Mouse (Mus musculus) WW6 (cell line): ENCODE results near the gene Aco1.
A peak's percentile ranks its signal among the peaks of the same experiment; 100 is the strongest.

Experiments used
- DNase-seq: peaks from one replicate; pipeline ENCODE4 v3.0.0-alpha.2; 2013; ENCODE audit warnings: low read depth, low spot score

Aco1 gene

DNA sequence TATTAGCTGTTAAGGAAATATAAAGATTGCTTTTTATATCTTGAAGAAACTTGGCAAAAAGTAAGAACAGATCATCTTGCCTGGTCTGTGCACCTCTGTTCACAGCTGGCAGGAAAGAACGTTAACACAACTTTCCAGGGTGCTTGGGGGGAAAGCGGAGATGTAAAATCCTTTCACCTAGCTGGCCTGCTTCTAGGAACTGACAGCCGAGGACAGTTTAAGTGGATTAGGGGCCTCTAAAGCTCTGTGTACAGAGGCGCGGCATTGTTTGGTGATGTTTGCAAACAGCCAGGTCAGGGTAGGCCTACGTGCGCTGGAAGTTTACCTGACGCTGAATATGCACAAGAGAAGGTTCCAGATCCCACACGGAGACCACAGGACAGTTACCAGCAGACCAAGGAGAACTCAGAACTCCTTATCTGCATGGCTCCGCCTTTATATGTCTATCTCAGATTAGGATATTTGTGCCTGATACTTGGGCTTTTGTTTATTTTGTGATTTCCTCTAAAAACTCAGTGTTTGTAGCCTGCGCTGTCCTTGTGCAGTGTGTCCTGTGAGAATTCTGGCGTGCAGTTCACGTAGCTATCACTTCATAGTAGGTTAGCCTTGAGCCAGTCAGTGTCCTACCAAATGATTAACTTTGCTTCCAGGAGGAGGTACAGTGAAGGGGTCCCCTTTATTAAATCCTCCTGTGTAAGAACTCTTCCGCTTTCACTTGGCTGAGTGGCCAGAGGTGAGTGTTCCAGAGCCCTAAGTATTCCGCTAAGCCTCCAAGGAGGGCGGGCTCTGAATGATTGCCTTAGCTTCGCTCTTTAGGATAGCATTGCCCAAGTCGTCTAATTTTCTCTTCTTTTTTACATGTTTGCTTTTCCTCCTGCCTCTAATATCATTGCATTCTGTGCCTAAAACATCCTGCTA lies 14.0 kb downstream of the Aco1 start:
- DNase-seq = no peak

DNA sequence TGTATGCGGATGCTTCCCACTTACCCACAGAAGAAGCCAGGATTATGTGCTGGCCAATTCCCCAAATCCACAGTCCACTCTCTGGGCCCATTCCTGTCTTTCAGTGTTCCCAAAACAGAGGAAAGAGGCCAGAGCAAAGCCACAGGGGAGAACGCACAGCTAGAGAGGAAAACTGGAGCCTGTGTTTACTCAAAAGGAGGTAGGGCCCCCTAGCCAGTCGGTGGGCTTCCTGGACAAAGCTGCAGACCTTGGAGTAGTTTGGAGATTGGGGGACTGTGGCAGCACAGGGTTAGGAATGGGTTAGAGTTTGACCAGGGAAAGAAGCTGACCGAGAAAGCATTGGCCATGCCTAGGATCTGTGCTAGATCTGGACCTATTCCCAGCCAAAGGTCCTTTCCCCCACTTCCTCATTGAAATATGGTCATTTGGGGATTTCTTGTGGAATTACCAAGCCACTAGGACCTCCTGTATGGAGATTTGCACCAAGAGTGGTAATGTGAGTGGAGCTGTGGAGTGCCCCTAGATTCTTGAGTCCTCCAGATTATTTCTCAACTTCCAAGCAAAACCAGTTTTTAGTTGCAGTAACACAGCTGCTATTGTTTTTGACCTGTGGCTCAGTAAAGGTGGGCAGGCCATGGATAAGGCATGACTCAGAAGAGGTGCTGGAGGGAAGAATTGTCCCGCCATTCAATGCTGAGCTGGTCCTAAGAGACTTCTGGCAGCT lies 14.8 kb downstream of the Aco1 start:
- DNase-seq = no peak

DNA sequence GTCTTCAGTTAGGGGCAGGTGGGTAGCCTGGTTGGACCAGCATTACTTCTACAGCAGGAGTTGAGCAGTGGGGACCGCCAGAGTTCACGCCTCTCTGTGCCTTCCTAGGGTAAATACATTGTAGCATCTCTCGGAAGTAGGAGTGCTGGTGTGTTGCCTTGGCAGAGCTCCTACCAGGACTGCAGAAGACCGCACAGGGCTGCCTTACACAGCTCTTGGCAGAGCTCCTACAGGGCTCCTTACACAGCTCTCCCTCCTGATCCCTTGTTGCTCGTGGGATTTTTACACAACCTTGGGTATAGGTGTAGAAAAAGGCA lies 15.3 kb downstream of the Aco1 start:
- DNase-seq = no peak

- no peak for DNase-seq
Measured at GRCm38 (mm10) chr4:40160591-40161434, 17.9 kb downstream of the Aco1 start.

- DNase-seq = no peak
Measured at GRCm38 (mm10) chr4:40163646-40164045, 20.8 kb downstream of the Aco1 start.

DNA sequence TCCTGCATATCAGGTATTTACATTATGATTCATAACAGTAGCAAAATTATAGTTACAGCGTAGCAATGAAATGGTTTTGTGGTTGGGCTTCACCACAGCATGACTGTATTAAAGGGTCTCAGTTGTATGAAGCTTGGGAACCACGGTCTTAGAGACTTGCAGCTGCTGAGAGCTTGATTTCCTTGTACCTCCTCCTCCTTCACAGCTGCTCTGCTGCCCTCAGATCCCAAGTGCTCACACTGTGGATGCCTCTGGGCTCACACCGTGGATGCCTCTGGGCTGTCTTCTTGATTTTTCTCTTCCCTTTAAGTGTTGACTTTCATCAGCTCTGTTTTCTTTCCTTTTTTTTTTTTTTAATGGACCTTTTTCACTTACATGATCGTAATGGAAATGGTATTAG lies 28.6 kb downstream of the Aco1 start:
- no peak for DNase-seq

GRCm38 (mm10) chr4:40172336-40172735 lies 29.5 kb downstream of the Aco1 start:
- DNase-seq = no peak

DNA sequence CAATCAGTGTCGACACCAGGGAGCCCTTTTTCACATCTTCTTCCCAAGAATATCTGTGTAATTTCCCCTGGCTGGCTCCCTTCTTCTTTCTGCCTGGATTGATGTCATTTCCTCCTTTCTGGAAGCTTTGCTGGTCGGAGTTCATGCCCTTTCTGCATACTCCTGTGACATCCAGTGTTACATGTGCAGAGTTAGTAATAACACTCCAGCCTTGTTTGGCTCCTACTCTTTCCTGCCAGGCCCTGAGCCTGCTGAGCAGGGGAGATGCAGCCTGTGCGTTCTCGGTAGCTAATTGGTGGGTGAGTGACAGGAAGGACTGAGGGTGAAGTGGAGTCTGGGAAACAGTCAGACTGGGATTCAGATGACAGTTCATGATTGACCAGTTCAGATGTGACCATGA lies 31.4 kb downstream of the Aco1 start:
- DNase-seq = no peak

DNA sequence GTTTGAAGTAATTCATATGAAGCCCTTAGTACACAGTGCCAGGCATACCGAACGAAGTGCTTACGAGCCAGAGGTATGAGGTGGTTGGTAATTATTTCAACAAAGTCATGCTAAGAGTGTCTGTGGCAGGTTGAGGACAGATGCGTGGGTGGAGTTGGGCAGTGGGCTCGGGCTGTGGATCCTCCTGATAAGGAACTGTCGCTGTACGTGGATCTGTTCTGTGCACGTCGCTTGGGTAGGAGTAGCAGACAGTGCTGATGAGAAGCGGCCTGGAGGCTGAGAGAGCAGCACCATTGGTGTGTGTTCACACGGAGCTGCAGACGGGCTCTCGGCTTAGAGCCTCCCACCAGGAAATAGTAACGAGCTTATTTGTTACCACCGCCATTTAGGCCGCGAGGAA lies 35.7 kb downstream of the Aco1 start:
- DNase-seq = no peak

- no peak for DNase-seq
Measured at GRCm38 (mm10) chr4:40180046-40180445, 37.2 kb downstream of the Aco1 start.

GRCm38 (mm10) chr4:40181681-40182080 lies 38.8 kb downstream of the Aco1 start:
- no peak for DNase-seq

- peak; percentile 47 for DNase-seq
Measured at GRCm38 (mm10) chr4:40182651-40183320, 39.9 kb downstream of the Aco1 start.

GRCm38 (mm10) chr4:40183781-40184180 lies 40.9 kb downstream of the Aco1 start:
- DNase-seq = no peak

- DNase-seq = no peak
Measured at GRCm38 (mm10) chr4:40184470-40184869, 41.6 kb downstream of the Aco1 start.

GRCm38 (mm10) chr4:40187956-40188355 lies 45.1 kb downstream of the Aco1 start:
- DNase-seq = no peak

DNA sequence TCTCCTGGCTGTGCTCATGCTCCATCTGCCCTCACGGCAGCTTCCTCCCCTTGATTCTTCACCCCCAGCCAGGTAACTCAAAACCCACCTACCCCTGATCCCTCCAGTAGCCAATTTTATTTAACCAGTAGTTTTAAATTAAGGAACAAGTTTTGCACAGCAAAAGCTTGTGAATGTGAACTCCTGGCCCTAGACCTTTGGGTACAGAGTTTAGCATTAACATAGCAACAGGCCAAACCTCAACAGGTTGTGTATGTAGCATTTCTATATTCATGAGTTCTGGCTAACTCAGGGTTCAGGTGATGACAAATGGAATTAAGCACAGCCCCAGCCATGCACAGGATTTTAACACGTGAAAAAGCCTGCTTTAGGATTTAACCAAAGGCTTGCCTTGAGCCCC lies 49.4 kb downstream of the Aco1 start:
- DNase-seq = no peak

- no peak for DNase-seq
Measured at GRCm38 (mm10) chr4:40193461-40193860, 50.6 kb downstream of the Aco1 start.

DNA sequence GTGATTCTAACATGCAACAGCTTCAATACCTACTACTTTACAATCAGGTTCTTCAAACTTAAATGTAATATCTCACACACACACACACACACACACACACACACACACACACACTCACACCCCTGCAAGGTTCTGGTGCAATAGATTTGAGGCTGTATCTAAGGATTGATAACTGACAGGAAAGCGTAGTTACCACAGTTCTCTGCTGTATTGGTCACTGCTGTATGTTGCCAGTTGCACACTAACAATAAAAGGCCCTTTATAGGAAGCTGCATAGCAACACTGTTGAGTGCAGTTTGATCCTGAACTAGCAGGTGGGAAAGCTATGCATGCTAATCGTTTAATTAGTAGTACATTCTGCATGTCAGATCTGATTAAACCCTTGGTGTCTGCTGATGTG lies 52.5 kb downstream of the Aco1 start:
- no peak for DNase-seq

- DNase-seq = no peak
Measured at GRCm38 (mm10) chr4:40202205-40202604, 59.3 kb downstream of the Aco1 start.

DNA sequence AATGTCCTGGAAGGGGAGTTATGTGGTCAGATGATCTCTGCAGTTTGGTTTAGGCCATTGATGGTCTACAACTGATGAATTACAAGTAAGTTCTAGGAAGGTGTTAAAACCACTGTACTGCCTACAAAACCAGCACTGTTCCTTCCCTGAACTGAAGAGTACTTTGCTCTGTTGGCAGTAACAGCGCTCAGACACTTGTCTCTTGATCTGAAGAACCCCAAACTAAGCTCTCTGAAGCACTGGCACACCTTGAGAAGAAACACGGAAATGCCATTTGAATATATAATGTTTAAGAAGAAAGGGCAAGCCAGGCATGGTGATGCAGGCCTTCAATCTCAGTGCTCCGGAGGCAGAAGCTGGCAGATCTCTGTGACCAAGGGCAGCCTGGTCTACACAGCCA lies 61.5 kb downstream of the Aco1 start:
- no peak for DNase-seq

DNA sequence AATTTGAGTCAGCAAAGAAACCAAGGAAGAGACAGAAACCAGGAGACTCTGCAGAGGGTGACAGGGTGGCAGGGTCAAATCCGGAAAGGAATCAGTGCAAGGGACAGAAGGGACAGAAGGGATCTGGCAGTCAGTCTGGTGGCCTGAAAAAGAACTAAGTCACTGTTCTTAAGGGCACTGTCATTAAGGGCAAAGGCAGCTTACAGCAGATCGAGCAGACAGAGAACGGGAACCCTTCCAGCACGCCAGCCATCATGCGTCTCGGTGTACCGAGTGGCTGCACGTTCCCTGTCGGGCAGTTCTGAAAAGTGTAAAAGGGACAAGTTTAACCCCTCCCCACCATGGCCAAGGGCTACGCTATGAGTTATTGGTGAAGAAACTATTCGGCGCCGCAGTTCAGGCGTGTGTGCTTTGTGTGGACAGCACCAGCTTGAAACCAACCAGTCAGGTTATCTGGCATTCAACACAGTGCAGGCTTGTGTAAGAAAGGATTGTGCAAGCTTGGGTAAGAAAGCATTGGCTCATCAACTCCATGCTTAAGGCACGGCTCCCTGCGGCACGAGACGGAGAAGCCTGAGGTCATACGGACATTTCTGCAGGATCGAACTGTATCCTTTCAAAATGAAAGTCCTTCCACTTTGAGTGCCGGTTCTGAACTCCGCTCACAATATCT lies 62.5 kb downstream of the Aco1 start:
- DNase-seq = no peak
